Mouse (Mus musculus) MN1 (cell line): ENCODE results near the gene Col5a2.
A peak's percentile ranks its signal among the peaks of the same experiment; 100 is the strongest.
"Not testable (repeated sequence)": the region's sequence is repeated elsewhere in the genome, so short reads cannot be mapped to it uniquely, and the experiment has no call there.

Source experiments
- DNase-seq: peaks from one replicate; pipeline ENCODE4 v3.0.0-alpha.2; 2016; ENCODE audit warnings: low spot score

Gene Col5a2

DNA sequence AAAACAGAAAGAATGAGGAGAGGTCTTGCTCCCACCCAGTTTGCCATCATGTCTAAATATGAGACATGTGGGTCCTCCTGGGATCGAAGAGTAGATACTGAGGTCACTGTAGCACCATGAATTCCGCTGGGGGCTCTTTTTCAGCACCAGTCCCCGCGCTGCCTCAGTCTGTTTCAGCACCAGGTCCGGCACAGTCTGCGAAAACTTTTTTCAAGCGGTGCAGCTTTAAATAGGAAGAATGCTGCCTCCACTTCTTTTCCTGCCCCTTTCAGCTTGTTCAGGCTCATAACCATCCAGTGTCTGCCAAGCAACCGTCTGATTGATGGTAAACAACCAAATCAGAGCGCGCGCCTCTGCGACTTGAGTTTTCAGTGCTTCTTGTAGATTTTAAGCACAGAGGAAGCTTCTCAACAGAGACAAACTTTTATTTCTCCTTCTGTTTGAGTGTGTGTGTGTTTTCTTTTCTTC is at the start of gene Col5a2:
Gene Col5a2, minus strand, starts transcription at position 418 of the 468 bp plus-strand sequence.
- DNase-seq: no peak

DNA sequence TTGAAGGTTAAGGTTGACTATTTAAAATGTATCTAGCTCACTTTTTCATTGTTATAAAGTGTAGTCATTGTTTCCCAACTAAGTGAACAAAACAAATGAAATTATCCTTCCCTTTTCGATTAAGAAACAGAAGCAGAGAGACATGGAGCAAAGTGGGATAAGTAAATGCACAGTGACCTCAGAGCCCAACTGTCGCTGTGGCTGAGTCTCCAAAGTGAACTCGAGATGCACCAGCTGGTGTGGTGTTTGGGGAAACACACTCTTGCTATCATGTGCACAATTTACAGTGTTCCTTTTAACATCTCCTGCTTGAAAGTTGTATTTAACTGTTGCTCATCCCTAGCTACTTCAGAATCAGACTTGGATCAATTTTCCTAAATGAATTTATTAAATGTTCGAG is 47.4 kb upstream of the Col5a2 start:
- no peak for DNase-seq

DNA sequence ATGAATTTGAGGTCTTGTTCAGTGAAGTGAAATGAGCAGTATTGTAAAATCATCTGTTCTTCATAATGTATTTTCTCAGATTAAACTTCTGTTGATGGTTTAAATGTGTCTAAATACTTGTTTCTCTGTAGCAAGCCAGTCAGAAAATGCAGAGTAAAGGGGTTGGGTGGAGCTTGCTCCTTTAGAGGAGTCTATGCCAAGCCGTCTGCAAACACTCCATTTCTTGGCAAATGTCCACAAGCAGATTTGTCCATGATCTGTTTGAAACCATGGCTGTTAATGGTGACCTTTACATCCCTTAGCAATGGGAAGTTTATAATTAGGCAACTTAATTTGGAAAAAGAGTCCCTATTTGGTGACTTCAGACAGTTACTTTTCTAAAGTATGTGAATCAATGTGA is 38.8 kb upstream of the Col5a2 start:
- DNase-seq: peak; percentile 5

DNA sequence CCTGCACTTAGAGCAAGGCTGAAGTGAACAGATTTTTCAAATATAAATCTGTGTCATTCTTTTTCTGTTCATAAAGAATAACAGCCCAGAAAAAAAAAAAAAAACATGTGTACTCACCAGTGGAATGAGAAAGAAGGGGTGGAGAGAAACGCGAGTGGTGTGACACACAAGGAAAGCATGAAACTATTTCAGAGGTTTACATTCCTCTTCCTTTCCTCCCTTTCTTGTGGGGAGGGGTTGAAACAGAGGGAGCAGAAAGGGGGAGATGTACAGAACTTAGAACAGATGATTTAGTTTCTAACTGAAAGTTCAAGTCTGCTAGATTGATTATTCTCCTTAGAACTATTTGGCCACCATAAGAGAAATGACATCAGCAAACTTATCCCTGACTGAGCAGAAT is 38.1 kb upstream of the Col5a2 start:
- DNase-seq: peak; percentile 3

DNA sequence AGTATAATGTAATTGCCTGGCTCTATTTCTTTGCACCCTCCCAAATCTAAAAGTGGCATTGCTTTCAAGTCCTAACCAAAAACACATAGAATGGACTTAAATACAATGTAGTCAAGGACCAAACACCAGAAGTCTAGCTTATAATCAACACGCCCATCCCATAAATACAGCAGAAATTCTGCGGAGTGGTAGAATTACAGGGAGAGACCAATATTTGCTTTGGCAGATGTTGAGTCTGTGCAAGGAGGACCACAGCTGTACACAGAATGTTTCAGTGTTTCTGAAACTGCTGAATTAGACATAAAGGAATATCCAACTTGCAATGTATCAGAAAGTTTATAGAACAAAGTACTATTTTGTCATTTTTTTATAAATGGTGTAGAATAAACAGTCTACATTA is 28.4 kb upstream of the Col5a2 start:
- DNase-seq: no peak

DNA sequence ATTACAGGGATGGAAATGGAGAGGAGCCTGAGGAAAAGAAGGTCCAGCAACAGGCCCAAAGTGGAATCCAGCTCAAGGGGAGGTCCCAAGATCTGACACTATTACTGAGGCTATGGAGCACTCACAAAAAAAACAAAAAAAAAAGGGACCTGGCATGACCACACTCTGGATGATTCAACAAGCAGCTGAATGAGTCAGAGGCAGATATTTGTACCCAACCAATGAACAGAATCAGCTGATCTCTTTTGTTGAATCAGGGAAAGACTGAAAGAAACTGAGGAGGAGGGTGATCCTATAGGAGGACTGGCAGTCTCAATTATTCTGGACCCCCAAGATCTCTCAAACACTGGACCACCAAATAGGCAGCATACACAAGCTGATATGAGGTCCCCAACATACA is 24.4 kb upstream of the Col5a2 start:
- DNase-seq: not testable (repeated sequence)

DNA sequence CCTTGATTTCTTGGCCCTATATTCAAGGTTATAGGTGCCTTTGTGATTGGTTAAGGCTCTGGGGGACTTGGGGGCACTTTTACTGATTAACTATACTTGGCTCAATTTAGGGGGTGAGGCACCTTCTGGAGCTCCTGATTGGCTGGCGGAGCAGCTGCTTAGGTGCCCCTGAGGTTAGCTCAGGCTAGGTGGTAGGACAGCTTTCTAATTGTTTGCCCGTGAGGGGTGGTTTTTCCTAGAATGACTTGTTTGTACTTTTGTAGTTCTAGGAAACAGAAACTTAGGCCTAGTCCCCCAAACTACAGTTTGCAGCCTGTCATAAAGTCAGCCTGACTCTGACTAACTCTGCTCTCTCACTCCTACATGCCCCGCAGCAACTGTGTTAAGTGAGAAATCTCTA is 20.5 kb upstream of the Col5a2 start:
- no peak for DNase-seq

DNA sequence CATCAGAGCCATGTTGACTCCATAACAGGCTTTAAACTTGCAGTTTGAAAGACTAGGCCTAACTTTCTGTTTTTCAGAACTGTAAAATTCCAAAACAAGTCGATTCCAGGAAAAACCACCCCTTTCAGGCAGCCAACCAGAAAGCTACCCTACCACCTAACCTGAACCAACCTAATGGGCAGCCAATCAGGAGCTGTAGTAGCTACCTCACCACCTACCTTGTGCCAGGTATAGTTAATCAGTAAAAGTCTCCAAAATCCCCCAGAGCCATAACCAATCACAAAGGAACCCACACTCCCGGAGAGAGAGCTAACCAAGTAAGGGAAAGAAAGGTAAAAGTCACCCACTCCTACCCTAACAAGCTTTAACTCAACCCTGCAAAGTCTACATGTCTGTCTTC is 18.4 kb upstream of the Col5a2 start:
- DNase-seq: no peak

DNA sequence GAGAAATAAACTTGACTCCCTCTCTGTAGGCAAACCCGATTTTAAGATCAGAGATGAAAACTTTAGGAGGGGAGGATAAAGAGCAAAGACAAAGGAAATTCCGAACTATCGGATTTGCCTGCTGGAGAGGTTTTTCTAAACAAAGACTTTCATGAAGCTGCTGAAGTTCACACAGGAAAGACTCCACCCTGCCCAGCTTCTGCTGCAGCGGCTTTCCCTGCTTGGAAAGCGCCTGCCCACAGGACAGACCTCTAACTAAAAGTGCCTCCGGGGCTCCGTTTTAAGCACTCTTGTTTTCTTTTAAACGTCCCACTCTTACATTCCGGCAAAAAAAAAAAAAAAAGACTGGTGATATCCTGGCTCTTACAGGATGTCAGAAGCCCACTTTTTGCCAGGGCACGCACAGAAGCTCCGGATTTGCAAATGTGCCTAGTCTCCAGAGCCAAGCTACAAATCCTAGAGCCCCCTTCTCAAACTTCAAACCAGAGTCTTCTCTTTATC is 791 bp downstream of the Col5a2 start:
- DNase-seq: no peak

DNA sequence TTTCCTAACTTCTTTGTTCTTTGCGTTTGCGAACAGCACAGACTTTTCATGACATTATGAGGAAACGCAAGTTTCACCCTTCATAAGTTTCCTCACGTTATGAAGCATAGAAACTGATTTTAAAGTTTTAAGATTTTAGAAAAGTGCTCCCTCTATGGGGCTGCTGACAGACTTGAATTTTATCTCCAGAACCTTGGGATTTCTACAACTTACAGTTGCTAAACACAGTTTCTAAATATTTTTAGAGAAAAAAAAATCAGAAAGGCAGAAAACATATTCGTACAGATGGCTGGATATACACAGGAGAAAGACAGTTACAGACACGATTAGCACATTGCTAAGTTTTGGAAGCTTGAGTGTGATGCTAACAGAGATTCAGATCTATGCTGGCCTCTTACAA is 1.6 kb downstream of the Col5a2 start:
- no peak for DNase-seq

DNA sequence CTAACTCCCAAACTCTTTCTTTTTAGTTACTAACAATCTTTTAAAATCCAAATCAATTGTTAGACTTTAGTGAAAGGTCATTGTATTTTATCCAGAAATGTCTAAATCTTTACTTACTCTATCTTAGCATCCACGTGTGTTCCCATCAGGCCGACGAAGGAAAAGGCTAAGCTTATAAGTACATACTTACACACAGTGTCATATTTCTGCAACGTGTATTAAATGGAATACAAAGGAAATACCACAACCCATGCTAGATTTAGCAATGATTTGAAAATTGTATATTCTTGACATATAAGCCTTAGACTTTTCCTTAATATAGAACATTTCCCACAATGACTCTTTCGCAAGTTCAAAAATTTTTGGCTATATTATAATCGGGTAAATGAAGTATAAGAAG is 2.6 kb downstream of the Col5a2 start:
- no peak for DNase-seq

DNA sequence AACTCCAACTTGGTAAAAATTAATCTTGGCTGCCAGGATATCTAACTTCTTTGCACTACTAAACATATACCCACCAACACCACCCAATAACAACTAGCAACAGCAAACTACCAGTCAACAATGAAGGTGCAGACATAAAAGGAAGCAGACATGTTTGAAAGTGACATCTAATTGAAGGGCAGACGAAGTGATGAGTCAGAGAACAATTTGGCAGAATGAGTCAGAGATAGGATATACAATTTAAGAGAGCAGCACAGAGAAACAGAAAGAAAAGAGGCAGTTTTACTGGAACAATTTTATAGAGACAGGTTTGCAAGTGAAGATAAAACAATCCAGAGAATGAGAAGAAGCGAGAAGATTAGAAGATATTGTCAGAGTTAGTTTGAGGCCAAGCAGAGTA is 8.1 kb downstream of the Col5a2 start:
- no peak for DNase-seq

DNA sequence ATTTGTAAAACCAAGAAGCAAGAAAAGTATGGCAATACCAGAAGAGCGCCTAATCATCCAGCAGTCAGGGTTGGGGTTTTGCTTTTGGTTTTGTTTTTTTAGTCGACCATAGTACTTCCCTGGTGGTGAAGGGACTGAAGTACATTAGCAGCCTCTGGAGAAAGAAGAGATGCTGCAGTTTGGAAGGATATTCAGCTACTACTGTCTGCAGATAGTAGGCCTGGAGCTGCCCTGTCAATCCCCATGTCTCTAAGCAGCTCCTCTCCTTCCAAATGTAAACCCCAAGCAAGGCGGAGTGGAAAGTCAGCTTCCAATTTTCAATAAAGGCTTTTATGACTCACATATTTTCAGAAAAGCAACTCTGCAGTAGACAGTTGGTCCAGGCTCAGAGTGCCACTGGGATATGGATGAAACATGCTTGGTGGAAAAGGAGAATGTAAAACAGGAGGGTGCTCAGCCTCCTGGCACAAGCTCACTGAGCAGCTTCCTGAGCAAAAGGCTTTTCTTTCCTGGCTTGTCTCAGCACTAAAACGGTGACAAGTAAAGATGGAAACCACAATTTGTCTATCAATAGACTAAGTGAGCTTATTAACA is 10.9 kb downstream of the Col5a2 start:
- no peak for DNase-seq

DNA sequence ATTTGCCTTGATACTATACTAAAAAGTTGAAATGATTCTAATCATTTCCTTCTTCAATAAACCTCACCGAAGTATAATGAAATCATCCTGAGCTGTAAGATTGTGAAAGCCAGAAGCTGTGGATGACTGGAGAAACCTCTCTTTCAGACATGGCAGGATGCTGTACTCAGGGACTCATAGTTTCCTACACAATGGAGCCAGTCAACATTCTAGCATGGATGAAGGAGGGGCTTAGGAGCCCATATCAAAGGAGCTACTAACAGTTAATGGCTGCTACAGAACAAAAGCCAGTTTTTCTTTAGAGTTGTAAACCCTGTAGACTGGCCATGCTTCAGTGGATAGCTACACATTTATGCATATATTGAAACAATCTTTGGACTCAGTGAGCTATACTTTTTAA is 12.6 kb downstream of the Col5a2 start:
- DNase-seq: no peak

DNA sequence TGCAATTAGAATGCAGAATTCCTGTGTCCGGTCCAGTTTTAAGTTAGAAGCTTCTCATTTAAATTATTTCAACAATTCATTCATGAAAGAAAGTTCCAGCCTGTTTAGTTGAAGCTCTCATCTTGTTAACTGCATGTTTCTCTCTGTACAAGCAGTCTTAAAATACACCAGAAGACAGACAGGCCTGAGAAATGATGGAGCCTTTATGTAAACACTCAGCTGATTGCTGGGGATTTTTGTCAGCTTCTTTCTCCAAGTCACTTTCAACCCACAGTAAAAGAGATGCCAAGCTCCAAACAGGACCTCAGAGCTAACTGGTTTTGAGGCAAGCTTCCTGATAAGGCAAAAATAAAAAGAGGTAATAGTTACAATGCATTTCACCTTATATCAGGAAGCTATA is 14.8 kb downstream of the Col5a2 start:
- DNase-seq: no peak

DNA sequence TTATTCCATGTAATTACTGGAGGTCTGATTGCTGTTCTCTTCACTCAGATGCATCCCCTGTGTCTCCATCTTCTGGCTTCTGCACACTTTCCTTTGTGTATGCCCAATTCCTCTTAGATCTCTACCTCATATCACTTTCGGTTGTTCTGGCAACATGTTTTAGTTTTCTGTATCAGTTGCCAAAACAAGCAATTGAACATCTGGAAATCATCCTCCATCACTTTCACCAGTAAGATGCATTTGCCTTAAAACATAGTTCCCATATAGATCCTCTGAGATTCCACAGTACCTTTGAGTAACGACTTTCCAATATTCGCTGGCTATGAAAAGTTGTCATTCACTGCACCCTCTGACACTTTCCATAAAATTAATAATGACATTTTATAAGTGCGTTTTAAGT is 20.1 kb downstream of the Col5a2 start:
- no peak for DNase-seq

DNA sequence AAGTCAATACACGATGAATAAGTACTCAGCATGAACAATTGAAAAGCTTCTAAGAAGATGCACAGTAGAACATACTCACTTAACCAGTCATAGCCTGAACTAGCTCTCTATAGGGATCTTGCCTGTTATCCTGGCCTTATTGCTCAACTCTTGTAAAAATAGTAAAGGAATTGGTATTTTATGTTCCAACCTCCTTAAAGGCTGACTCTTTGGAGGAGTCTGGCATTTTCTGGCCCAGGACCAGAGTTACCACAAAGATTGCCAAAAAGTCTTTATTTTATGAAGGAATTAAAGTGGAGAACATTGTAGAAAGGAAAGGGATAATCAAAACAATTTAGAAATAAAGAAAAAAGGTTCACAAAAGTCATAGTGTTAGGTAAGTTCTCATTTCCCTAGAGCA is 21.2 kb downstream of the Col5a2 start:
- DNase-seq: no peak

DNA sequence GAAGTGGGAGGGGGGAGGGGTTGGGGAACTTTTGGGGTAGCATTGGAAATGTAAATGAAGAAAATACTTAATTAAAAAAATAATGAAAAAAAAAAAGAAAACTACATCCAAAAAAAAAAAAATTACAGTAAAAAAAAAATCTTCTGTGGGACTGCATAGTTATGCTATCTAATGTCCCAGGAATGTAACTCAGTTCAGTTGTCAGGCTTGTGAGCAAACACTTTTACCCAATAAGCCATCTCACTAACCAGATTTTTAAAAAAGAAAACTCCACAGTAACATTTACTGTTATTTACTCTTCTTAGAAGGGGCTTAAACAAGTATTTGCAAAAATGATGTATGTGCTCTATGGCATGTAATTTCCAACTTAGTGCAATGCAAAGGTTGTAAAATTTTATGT is 24.0 kb downstream of the Col5a2 start:
- no peak for DNase-seq

DNA sequence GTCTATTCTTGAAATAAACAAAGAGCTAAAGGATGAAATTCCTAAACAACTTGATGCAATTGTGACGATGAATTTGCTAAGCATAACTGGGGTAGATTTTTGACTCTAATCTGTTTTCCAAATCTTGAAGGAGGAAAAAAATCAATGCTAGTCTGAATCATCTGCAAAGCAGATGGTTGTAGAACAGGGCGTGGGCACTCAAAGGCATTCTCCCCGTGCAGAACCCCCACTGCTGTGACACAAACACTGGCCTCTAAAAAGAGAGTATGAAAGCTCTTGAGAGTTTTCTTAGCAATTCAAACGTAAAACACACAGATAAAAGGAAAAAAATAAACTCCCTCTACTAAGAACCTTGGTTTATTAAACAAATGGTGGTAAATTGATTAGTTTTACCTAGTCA is 30.3 kb downstream of the Col5a2 start:
- DNase-seq: no peak

DNA sequence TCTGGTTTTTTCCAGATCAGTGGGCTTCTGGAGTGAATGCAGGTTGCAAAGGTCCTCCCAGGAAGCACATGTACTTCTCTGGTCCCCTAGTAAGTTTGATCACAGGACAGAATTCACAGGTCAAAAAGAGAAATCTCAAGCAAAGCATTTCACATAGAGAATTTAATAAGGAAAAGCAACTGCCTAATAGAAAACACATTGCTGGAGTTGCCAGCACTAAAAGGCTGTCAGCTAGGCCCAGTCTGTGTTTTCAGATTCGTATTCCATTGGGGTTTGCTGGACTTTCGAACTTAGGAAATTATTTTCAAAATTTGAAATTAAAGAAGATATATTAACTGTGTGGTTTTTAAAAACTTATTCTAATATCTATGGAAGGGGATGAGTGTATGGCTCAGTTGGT is 42.3 kb downstream of the Col5a2 start:
- no peak for DNase-seq

DNA sequence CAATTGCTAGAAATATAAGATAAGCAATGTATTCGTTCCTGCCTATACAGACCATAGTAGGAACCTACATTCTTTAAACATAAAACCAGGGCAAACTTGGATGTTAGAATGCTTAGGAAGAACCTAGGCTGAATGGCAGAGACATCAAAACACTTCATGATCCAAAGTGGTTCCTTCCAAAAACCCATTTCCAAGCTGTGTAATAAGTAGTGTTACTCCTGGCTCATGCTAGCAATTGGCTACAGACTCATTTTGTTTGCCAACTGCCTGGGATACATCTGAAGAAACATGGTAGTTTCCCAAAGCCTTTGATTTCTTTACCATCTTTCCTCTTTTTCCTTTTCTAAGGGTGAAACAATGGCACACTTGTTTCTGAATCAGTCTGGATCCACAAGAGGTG is 47.3 kb downstream of the Col5a2 start:
- DNase-seq: no peak

DNA sequence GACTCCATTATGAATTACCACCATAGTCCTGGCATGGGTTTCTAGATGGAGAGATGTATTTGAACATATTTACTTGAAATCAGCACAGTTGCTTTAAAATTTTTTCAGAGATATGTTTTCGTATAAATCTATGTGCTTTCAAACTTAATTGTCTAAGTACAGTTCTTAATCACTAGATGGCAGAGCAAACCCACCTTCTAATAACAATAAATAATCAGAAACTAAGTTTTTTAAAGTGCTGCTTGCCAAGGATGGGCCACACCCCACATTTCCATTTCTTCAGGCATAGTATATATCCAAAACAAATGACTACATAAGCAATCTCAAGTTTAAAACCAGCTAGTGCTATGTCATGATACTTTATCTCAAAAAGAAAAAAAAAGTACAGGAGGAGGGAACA is 54.2 kb downstream of the Col5a2 start:
- DNase-seq: no peak

DNA sequence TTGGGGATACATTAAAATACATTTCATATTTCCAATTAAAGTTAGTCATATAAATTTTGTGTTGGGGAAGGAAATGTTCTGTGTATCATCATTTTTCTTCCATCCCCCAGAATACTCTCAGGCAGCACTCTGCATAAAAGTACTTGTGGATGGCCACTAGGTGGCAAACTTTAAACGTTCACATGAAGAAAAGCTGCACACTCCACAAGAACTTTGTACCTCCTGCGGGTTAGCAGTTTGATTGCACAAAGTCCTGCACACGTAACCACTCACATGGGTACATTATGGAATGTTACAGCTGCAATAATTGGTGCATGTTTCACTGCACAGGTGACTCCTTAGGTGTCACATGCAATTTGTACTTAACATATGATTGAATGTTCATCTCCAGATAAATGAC is 71.2 kb downstream of the Col5a2 start:
- peak; percentile 19 for DNase-seq

DNA sequence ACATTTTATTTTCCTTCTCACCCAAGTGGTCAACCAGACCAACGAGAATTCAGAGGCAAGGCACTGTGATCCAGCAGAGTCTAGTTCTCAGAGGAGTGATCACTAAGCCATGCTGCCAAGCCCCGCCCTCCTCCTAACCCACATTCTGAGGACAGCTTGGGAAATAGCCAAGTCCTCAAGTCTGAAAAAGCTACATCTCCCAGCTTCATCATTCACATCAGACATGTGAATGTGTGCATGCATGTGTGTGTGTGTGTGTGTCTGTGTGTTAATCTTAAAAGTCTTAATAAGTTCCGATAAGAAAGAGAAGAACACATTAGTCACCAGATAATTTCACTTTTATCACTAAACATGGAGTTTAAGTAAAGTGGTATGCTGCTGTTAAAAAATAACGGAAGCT is 72.6 kb downstream of the Col5a2 start:
- DNase-seq: no peak

DNA sequence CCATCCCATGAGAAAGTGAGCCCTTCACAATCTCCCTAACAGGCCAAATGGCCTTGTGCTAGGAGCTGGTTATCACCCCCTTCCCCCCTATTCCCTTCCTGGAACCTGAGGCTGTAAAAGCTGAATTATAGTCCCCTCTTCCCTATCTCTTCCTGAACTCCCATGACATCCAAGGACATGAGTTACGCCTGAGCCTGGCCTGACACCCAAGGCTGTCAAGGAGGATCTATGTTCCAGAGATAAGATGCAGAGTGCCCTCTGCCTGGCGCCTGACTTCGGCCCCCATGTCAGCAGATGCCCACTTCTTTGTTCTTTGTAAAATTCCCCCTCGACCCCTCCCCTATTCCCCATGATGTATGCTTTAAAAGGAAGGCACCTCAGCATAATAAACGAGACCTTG is 73.9 kb downstream of the Col5a2 start:
- not testable (repeated sequence) for DNase-seq
